Mouse (Mus musculus) cerebral cortex, adult 2 months (tissue): ENCODE data around the gene Fam19a1.

Experiments used
- WGBS: fragments of 180-500 bp; shearing (Covaris S2); methylation state at CpG from one replicate; pipeline ENCODE4 v1.1.7; 2018; 5-methylcytosine and 5-hydroxymethylcytosine counted together

Gene Fam19a1

GRCm38 (mm10) chr6:96112854-96113253 is at the start of gene Fam19a1:
Gene Fam19a1, plus strand, starts transcription at chr6:96113154.
- WGBS = 24% methylated on average over 6 of the region's 6 CpGs

DNA sequence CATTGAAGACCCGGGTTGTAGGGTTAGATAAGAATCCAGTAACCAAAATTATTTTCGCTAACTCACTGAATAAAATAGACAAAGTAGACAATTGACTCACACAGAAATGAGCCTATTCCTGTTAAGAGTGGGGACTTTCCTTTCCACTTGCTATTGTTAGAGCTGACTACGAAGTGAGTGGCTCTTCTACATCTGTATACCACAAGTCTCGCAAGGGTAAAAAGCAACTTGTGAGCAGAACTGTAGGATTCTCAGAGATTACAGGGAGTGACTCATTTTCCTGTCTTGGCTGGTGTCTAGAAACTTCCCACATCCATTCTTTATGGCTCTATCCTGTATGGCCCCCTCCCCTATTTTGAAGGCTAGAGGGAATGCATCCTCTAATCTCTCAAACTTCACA is 41.9 kb upstream of the Fam19a1 start:
- 59% methylated on average over 4 of the region's 4 CpGs for WGBS

GRCm38 (mm10) chr6:96089961-96090360 is 23.0 kb upstream of the Fam19a1 start:
- 51% methylated on average over 6 of the region's 6 CpGs for WGBS

- 33% methylated on average over 1 of the region's 1 CpGs for WGBS
Observed at GRCm38 (mm10) chr6:96093716-96094115, 19.2 kb upstream of the Fam19a1 start.

DNA sequence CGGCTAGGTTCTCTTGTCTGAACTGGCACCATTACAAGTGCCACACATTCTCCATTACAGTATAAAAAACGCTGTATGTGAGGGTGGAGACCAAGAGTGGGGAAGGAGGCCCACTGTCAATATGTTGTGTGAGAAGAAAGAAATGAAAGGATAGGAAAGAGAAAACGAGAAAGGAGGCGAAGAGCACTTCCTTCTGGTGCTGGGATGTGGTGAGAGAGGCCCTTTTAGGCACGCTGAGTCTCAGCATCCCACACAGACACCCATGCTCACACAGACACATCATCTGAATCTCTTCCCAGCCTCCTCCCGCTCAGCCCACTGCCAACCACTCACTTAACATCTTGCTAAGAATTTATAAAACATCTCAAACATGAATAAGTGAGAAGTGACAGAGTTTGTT is 14.7 kb upstream of the Fam19a1 start:
- 44% methylated on average over 6 of the region's 6 CpGs for WGBS

DNA sequence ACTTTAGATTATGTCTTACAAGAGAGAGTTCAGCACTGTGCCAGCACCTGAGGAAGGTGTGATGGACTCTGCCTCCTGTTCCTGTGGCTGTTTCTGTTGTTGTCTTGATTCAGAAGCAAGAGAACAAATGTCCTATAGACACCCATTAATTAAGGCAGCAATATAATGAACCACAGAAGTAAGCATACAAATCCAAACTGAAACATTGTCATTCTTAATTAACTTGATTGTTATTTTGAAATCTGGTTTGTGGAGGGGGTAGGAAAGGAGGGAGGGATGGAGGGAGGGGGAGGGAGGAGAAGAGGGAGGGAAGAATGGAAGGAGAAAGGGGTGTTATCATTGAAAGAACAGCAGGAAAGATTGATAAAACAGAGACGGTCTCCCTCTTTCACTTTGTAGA is 1.3 kb upstream of the Fam19a1 start:
- 71% methylated on average over 1 of the region's 1 CpGs for WGBS

DNA sequence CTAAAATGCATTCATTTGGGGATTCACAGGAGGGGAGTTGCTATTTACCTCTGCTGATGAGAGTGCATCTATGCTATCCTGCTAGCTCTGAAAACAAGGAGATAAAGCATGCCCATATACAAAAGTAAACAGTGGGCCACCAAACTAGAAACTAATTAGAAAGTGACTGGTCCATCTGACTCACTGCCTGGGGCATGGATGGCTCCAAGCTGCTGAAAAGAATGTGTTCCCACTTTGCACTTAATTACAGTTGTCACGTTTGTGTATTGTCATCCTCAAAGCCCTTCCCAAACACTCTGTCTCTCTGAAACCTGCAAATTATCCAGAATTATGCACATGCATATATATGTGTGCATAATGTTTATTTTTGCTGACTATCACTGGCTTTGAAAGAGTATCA is 1.2 kb downstream of the Fam19a1 start:
- 17% methylated on average over 1 of the region's 1 CpGs for WGBS

DNA sequence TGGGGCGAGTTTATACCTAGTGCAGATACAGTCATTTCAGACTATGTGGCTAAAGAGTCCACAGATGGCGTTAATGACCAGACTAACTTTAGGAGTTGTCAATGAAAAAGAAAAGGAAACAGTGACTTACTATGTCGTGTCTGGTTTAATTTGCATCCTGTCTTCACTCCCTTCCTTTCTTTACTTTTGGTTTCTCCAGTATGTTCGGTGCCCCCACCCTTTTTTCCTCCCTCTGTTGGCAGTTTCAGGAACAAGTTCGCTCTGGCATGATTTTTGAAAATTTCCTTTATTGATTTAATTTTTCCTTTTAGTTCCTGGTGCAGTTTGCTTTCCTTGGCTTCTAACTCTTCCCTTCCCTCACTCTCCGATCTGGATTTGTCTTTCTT is 3.2 kb downstream of the Fam19a1 start:
- 4% methylated on average over 6 of the region's 6 CpGs for WGBS

GRCm38 (mm10) chr6:96116534-96117272 is 3.7 kb downstream of the Fam19a1 start:
- WGBS = 1% methylated on average over 32 of the region's 32 CpGs

DNA sequence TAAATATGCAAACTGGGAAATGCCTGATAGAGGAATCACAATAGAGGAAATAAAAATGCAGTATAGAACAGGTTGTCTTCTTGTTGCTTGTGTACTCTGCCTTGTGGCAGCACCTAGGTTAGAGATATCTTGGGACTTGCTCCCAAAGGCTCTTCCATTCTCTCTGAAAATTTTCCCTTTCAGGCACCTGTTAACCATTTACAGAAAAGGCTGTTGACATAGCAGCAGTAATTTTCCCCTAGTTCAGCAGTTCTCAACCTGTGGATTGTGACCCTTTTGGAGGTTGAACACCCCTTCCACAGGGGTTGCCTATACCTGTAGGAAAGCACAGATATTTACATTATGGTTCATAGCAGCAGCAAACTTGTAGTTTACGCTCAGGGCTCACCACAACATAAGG is 30.4 kb downstream of the Fam19a1 start:
- WGBS = 95% methylated on average over 1 of the region's 1 CpGs

DNA sequence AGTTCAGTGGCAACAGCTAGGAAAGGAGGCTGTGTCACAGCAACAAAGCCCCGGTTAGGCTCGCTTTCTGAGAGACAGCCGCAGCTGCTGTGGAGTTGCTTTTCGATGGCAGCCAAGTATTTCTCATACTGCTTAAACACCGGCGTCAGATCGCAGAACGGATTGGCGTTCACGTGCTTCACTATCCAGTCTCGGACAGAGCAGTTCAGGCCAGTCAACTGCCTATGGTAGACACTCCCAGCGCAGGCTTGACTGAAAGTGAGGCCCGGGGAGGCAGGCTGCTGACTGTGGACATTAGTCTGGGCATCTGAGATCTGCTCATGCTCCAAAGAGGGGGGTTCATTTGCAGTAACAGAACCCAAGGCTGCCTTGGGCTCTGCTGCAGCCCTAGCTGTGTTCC is 52.4 kb downstream of the Fam19a1 start:
- WGBS = 59% methylated on average over 13 of the region's 13 CpGs

DNA sequence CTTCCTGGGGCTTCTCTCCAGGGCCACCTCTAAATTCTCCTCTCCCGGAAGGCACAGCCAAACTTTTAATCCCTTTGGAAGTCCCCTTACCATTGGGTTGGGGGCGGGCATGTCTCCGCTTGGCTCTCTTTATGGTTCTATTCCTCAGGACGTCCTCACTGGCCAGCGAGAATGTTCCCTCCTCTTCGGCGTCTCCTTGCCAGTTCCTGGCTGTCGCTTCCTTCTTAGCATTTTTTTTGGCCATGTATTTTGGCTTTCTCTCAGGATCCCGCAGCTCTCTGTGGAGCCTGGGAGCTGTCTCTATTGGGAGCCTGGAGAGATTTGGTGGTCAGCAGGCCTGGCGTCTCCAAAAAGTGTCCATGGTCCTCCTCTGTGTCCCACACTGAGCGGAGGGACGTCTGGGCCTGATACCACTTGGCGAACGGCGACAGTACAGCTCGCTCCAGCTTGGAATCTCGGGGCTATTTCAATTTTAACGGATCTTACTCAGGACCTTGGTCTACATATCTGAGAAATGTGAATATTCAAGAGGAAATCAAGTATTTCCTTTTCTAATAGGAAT is 52.9 kb downstream of the Fam19a1 start, which contains the start of gene 1700123L14Rik:
Gene 1700123L14Rik (minus strand): TSS at position 426 of the 562 bp plus-strand sequence.
- 73% methylated on average over 18 of the region's 18 CpGs for WGBS

DNA sequence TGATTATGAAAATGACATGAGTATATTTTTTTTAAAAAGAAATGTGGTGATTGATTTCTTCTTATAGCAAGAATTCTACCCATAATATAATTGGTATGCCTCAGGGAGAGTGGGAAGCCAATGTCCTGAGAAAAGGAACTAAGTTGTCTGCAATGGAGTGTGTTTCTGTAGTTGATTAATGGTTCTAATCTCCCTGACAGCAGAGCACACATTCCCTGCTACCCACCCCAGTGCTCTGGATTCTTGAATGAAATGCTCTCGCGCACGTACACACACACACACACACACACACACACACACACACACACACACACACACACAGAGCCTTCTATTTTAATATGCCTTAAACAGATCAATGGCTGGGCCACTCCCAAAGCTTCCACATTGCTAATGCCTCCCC is 60.7 kb downstream of the Fam19a1 start:
- 98% methylated on average over 3 of the region's 3 CpGs for WGBS

DNA sequence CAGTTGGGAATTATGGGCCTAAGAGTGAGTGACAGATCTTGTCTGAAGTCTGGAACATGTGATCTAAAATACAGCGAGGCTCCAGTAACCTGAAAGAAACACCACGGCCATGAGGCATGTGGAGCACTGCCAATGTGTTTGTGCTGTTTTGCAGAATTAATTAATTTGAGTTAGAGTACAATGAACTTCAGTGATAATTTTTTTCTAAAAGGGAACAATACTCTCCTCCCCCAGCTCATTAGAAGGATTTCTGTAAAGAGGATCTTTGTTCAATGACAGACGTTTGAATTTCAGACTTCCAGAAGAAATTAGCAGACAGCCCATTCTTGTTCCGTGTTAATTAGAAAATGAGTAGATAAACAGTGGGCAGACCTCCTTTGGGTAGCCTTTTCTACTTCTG is 70.4 kb downstream of the Fam19a1 start:
- 53% methylated on average over 4 of the region's 4 CpGs for WGBS

GRCm38 (mm10) chr6:96186517-96186916 is 73.6 kb downstream of the Fam19a1 start:
- WGBS = 42% methylated on average over 2 of the region's 2 CpGs

DNA sequence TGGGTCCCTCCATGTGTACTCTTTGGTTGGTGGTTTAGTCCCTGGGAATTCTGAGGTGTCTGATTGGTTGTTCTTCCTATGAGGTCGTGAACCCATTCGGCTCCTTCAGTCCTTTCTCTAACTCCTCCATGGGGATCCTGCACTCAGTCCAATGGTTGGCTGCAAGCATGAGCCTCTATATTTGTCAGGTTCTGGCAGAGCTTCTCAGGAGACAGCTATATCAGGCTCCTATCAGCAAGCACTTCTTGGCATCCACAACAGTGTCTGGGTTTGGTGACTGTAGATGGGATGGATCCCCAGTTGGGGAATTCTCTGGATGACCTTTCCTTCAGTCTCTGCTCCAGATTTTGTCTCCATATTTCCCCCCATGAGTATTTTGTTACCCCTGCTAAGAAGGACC is 86.0 kb downstream of the Fam19a1 start:
- WGBS = 88% methylated on average over 2 of the region's 2 CpGs

DNA sequence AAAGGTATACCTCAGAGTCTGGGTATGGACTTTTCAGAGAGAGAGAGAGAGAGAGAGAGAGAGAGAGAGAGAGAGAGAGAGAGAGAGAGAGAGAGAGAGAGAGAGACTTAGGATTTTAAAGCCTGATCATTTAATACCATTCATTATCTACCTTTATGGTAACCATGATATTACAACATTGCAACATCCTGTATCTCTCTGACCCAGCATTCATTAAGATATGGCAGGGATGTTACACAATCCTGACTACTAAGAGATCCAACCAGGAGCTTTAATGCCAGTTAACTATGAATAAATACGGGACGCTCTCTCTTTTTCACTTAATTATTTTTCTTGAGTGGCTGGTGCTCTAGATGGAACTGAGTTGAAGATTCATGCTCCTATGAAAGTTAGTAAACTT is 92.4 kb downstream of the Fam19a1 start:
- over 99% methylated on average over 2 of the region's 2 CpGs for WGBS

GRCm38 (mm10) chr6:96244320-96244719 is 131.4 kb downstream of the Fam19a1 start:
- WGBS = 46% methylated on average over 3 of the region's 3 CpGs

DNA sequence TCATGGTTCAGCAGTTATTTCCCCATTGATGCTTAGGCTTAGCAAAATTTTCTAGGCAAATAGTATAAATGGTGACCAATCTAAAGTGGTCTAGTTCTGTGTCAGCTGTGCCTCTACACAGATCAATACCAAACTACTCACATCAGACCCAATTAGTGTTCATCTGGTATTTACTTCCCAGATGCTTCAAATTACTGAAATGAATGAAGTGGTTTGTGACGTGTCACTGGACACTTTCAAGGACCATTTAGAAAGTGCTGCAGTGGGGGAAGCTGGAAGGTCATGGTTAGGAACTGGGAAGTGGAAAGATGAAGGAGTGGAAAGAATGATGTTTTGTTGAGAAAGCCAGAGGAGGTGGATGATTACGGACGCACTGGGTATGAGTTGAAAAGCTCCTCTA is 139.0 kb downstream of the Fam19a1 start:
- 67% methylated on average over 3 of the region's 3 CpGs for WGBS

DNA sequence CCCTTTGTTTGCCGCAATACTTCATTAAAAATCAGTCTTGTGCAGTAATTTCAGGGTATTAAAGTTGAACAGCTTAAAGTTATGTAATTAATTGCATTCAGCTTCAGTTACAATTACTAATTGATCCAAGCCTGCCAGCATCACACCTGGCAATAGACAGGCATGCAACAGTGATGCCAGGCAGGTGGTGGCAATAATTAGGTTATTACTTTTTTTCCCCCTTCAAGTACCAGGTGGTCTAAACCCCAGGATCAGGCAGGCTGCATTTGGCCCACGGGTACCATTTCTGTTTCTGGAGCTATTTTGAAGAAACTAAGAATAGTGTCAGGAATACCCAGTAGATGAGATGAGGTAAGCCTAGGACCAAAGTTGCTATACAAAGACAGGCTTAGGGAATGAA is 141.9 kb downstream of the Fam19a1 start:
- 55% methylated on average over 2 of the region's 2 CpGs for WGBS

DNA sequence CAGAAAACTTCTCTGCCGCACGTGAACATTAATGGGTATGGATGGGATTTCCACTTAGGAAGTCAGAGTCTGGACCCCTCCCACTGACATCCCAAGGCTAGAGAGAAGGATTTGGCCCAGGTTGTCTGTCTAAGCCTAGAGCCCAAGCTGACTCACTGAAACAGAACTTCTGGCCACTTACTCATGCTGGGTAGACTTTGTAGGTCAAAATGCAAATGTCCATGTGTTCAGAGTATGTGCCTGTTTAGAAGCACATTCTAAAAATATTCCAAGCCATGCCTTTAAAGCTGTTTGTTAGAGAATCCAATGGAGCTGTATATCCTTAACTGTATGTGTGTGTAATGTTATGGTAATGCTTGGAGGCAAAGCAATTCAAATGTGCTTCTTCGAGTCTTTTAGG is 145.7 kb downstream of the Fam19a1 start:
- 66% methylated on average over 3 of the region's 3 CpGs for WGBS

DNA sequence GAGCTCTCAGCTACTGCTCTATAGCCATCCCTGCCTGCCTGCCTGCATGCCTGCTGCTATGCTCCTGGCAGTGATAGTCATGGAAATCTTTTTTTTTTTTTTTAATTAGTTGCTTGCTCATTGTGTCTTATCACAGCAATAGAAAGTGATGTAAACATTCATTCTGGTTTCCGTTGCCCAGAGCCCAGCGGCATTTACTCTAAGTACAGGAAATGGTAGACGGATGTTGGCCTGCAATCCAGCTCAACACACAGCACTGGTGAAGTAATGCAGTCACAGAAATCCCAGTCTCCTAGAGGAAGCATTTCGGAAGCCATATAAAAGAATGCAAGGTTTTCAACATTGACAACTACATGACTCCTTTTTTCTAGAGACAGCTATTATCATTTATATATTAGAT is 153.5 kb downstream of the Fam19a1 start:
- WGBS = 68% methylated on average over 4 of the region's 4 CpGs

DNA sequence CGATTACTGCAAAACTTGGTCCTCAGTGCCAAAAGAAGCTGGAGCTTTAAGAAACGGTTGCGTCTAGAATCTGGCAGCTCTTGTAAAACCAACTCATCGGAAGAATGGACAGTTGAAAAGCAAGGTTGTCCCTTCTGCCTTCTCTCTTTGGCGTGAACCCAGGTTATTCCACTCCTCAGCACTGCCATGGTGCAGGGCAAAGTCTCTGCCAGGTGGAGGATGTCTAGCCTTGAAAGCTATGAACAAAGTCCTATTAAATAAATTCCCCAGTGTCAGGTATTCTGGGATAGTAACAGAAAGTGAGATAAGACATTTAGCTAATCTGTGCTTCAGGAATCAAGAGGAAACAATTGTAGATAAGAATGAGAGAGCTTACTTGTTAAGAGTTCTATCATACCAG is 157.5 kb downstream of the Fam19a1 start:
- WGBS = 88% methylated on average over 5 of the region's 5 CpGs

DNA sequence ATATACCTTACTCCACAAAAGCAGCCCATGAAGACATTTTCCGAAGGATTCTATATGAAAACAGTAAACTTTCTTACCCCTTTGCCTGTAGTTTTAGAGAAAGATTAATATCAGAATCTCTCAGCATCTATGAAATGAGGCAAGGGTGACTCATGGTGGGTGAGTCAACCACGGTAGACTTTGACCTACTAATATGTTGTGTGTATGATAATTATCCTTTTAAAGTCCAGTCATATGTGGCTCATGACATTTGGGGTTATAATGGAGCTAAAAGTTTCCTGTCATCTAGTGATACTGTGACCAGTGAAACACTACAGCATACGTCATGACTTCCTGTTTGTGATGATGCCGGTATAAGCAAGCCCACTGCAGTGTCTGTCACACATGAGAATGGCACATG is 170.8 kb downstream of the Fam19a1 start:
- 84% methylated on average over 4 of the region's 4 CpGs for WGBS
